Mouse (Mus musculus): Measurements from ENCODE around the gene Large1. TPM values are rescaled to one million over a fixed set of nuclear protein-coding genes. Genes with fewer than 3 reads are reported as not detected.
A peak's percentile ranks its signal among the peaks of the same experiment; 100 is the strongest.

Gene Large1
- polyA plus RNA-seq, 1 experiment from 2014 or later = 5.6 TPM

DNA sequence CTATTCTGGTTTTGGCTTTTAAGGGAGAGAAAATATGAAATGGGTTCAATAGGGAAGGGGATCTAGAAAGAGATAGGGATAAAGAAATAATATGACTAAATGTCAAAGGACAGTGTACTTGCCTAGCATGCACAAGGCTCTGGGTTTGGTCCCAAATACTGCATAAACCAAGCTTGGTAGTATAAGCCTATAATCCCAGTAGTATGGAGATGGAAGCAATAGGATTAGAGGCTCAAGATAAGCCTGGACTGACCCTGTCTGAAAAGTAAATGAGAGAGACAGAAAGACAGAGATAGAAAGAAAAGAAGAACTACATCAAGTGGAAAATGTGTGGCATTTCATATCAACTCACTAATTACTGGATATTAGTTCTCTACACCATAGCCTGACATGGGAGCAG, 180.7 kb downstream of the Large1 start:
- H3K9me3 ChIP-seq (replicated peaks; ENCODE audit: control insufficient read depth, low read length) = no peaks in the 10 kb centered on the region
- no peaks in the 10 kb centered on the region for H3K36me3 ChIP-seq (ENCODE audit: control insufficient read depth, insufficient read depth)
- H3K4me2 ChIP-seq (ENCODE audit: low read depth, low read length) = no peak overlapping the region
- H3K27me3 ChIP-seq (ENCODE audit: control insufficient read depth, insufficient read depth, low read length) = no peaks in the 10 kb centered on the region
- no peak overlapping the region for H3K4me3 ChIP-seq (ENCODE audit: low read length)
- ATAC-seq (replicated peaks; ENCODE audit: extremely low read depth, insufficient read depth, low FRiP score) = no peak
- H3K4me1 ChIP-seq (ENCODE audit: control insufficient read depth, insufficient read depth, low read length) = no peaks in the 10 kb centered on the region; the same call in 1 of the 2 replicates
- no peak overlapping the region for H3K9ac ChIP-seq (ENCODE audit: low read length)
- no peak overlapping the region for H3K27ac ChIP-seq (ENCODE audit: low read length)

DNA sequence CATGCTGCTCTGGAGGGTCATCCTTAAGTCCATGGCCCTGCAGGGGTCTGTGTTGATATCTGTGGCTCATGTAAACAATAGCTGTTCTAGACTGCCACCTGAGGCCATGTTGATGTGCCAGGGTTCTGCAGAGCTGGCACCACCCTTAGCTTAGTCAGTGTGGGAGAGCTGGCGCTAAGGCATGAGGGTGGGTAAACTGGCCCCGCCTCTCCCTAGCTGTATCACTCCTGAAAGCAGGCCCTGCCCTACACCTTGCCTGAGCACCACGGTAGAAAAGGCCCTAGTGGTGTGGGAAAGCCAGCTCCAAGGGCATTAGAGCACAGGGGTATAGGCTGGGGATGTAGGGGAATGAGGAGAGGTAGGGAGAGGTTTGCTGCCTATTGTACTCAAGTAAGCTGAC, 191.3 kb downstream of the Large1 start:
- WGBS = 61% methylated on average over 3 of the region's 3 CpGs
- Histone ChIP-seq H3K4me2 (ENCODE audit: low read depth, low read length) (no peak overlapping the region), H3K36me3 (ENCODE audit: control insufficient read depth, insufficient read depth) (no peaks in the 10 kb centered on the region), H3K4me1 (ENCODE audit: control insufficient read depth, insufficient read depth, low read length) (peaks cover 9% of the 10 kb centered on the region), H3K9ac (ENCODE audit: low read length) (no peak overlapping the region), H3K27ac (ENCODE audit: low read length) (no peak overlapping the region), H3K27me3 (ENCODE audit: control insufficient read depth, insufficient read depth, low read length) (no peaks in the 10 kb centered on the region), H3K9me3 (replicated peaks; ENCODE audit: control insufficient read depth, low read length) (no peaks in the 10 kb centered on the region), H3K4me3 (ENCODE audit: low read length) (no peak overlapping the region)
- no peak for ATAC-seq (replicated peaks; ENCODE audit: extremely low read depth, insufficient read depth, low FRiP score)

DNA sequence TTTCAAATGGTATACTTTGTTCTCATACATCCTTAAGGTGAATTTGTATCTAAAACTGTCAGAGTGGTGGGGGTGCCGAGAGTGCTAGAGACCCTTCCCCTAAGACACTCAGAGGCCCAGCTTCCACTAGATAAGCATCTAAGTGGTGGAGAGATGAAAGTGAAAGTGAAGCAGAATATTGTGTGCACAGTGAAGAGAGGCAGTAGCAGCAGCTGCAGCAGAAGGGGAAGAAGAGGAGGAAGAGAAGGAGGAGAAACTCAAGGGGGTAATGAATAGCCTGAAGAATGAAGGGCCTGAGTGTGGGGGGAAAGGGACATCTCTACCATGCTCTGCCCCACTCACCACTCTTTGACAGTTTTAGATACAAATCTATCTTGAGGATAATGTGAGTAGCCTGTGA, 191.8 kb downstream of the Large1 start:
- H3K36me3 ChIP-seq (ENCODE audit: control insufficient read depth, insufficient read depth) = no peaks in the 10 kb centered on the region
- H3K9me3 ChIP-seq (replicated peaks; ENCODE audit: control insufficient read depth, low read length) = no peaks in the 10 kb centered on the region
- 55% methylated on average over 1 of the region's 1 CpGs for WGBS
- no peak for ATAC-seq (replicated peaks; ENCODE audit: extremely low read depth, insufficient read depth, low FRiP score)
- no peak overlapping the region for H3K4me2 ChIP-seq (ENCODE audit: low read depth, low read length)
- H3K27ac ChIP-seq (ENCODE audit: low read length) = no peak overlapping the region
- no peak overlapping the region for H3K9ac ChIP-seq (ENCODE audit: low read length)
- H3K4me3 ChIP-seq (ENCODE audit: low read length) = no peak overlapping the region
- peaks cover 9% of the 10 kb centered on the region for H3K4me1 ChIP-seq (ENCODE audit: control insufficient read depth, insufficient read depth, low read length)
- H3K27me3 ChIP-seq (ENCODE audit: control insufficient read depth, insufficient read depth, low read length) = no peaks in the 10 kb centered on the region

DNA sequence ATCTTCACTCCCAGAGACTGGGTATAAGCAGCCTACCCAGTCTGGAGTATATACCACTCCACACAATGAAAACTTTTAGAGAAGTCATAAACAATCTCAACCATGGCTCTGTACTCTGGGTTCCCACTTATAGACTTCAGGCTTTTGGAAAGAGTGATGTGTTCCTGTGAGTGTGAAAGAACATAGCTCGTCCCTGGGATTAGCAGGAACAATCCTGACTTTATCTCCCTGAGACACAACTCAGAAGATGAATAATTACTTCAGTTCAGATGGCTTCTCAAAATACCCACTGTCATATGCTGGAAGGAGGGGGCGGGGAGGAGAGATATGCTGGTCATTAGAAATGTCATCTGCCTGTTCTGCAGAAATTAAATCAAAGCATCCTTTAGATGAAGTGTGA, 192.4 kb downstream of the Large1 start:
- Histone ChIP-seq H3K4me2 (ENCODE audit: low read depth, low read length) (no peak overlapping the region), H3K4me3 (ENCODE audit: low read length) (no peak overlapping the region), H3K36me3 (ENCODE audit: control insufficient read depth, insufficient read depth) (no peaks in the 10 kb centered on the region), H3K27ac (ENCODE audit: low read length) (no peak overlapping the region), H3K9ac (ENCODE audit: low read length) (no peak overlapping the region), H3K27me3 (ENCODE audit: control insufficient read depth, insufficient read depth, low read length) (no peaks in the 10 kb centered on the region), H3K9me3 (replicated peaks; ENCODE audit: control insufficient read depth, low read length) (no peaks in the 10 kb centered on the region), H3K4me1 (ENCODE audit: control insufficient read depth, insufficient read depth, low read length) (peaks cover 9% of the 10 kb centered on the region)
- ATAC-seq (replicated peaks; ENCODE audit: extremely low read depth, insufficient read depth, low FRiP score) = no peak
- WGBS = 38% methylated on average over 2 of the region's 2 CpGs

GRCm38 (mm10) chr8:73147236-73147635, 206.1 kb downstream of the Large1 start:
- ATAC-seq (replicated peaks; ENCODE audit: extremely low read depth, insufficient read depth, low FRiP score) = no peak
- whole genome bisulfite sequencing = 93% methylated on average over 3 of the region's 3 CpGs
- H3K36me3 ChIP-seq (ENCODE audit: control insufficient read depth, insufficient read depth) = no peaks in the 10 kb centered on the region
- no peaks in the 10 kb centered on the region for H3K27me3 ChIP-seq (ENCODE audit: control insufficient read depth, insufficient read depth, low read length)
- H3K27ac ChIP-seq (ENCODE audit: low read length) = no peak overlapping the region
- no peak overlapping the region for H3K4me2 ChIP-seq (ENCODE audit: low read depth, low read length)
- no peak overlapping the region for H3K9ac ChIP-seq (ENCODE audit: low read length)
- no peak overlapping the region for H3K4me3 ChIP-seq (ENCODE audit: low read length)
- H3K9me3 ChIP-seq (replicated peaks; ENCODE audit: control insufficient read depth, low read length) = no peaks in the 10 kb centered on the region
- no peaks in the 10 kb centered on the region for H3K4me1 ChIP-seq (ENCODE audit: control insufficient read depth, insufficient read depth, low read length)

GRCm38 (mm10) chr8:73142660-73143395, 210.5 kb downstream of the Large1 start:
- H3K27ac ChIP-seq (ENCODE audit: low read length) = no peak overlapping the region
- 48% methylated on average over 1 of the region's 1 CpGs for WGBS
- H3K9me3 ChIP-seq (replicated peaks; ENCODE audit: control insufficient read depth, low read length) = no peaks in the 10 kb centered on the region
- no peaks in the 10 kb centered on the region for H3K27me3 ChIP-seq (ENCODE audit: control insufficient read depth, insufficient read depth, low read length)
- H3K4me2 ChIP-seq (ENCODE audit: low read depth, low read length) = no peak overlapping the region
- H3K4me3 ChIP-seq (ENCODE audit: low read length) = no peak overlapping the region
- H3K4me1 ChIP-seq (ENCODE audit: control insufficient read depth, insufficient read depth, low read length) = no peaks in the 10 kb centered on the region
- H3K9ac ChIP-seq (ENCODE audit: low read length) = no peak overlapping the region
- ATAC-seq (replicated peaks; ENCODE audit: extremely low read depth, insufficient read depth, low FRiP score) = no peak
- no peaks in the 10 kb centered on the region for H3K36me3 ChIP-seq (ENCODE audit: control insufficient read depth, insufficient read depth)

DNA sequence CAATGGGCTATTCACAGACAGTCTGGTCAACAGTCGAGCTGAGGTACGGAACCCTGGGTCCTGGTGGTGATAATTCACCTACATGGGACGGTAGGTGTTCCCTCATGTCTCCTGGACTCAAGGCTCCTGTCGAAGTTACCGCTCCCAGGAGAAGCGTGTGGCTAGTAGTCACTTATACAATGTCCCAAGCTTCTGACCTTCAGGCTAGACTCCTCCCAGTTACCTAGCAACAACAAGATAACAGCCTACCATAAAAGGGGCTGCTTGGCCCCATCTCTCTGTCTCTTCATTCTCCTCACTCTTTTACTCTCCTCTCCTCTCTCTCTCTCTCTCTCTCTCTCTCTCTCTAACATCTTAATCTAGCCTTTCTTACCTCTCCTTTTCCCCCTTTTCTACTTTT, 217.9 kb downstream of the Large1 start:
- H3K4me2 ChIP-seq (ENCODE audit: low read depth, low read length) = peak overlapping the region; percentile 37
- 22% methylated on average over 6 of the region's 6 CpGs for WGBS
- no peak overlapping the region for H3K27ac ChIP-seq (ENCODE audit: low read length)
- no peak for ATAC-seq (replicated peaks; ENCODE audit: extremely low read depth, insufficient read depth, low FRiP score)
- peaks cover 9% of the 10 kb centered on the region for H3K4me1 ChIP-seq (ENCODE audit: control insufficient read depth, insufficient read depth, low read length)
- H3K27me3 ChIP-seq (ENCODE audit: control insufficient read depth, insufficient read depth, low read length) = no peaks in the 10 kb centered on the region
- H3K9me3 ChIP-seq (replicated peaks; ENCODE audit: control insufficient read depth, low read length) = no peaks in the 10 kb centered on the region
- no peak overlapping the region for H3K9ac ChIP-seq (ENCODE audit: low read length)
- H3K4me3 ChIP-seq (ENCODE audit: low read length) = no peak overlapping the region
- H3K36me3 ChIP-seq (ENCODE audit: control insufficient read depth, insufficient read depth) = peaks cover 3% of the 10 kb centered on the region; the same call in 1 of the 2 replicates

DNA sequence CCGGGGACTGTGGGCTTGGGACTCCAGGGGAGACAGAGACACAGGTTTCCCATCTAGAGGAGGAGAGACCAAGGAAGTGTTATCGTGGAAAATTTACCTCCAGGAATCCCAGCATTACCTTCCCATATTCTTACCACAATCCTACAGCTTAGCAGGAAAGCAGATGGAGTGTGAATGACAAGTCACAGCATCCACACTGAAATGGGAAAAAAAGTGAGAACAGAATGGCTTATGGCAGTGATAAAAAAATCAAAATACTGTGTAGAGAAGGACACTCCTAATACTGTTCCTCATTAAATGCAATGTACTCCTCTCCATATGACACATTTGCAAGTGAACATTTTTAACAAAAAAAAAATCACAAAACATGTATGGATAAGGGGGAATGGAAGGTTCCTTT, 221.3 kb downstream of the Large1 start:
- Histone ChIP-seq H3K27ac (ENCODE audit: low read length) (no peak overlapping the region), H3K4me2 (ENCODE audit: low read depth, low read length) (no peak overlapping the region), H3K27me3 (ENCODE audit: control insufficient read depth, insufficient read depth, low read length) (no peaks in the 10 kb centered on the region), H3K9me3 (replicated peaks; ENCODE audit: control insufficient read depth, low read length) (no peaks in the 10 kb centered on the region), H3K4me1 (ENCODE audit: control insufficient read depth, insufficient read depth, low read length) (peaks cover 9% of the 10 kb centered on the region), H3K4me3 (ENCODE audit: low read length) (no peak overlapping the region), H3K36me3 (ENCODE audit: control insufficient read depth, insufficient read depth) (peaks cover 3% of the 10 kb centered on the region; the same call in 1 of the 2 replicates), H3K9ac (ENCODE audit: low read length) (no peak overlapping the region)
- no peak for ATAC-seq (replicated peaks; ENCODE audit: extremely low read depth, insufficient read depth, low FRiP score)
- 84% methylated on average over 2 of the region's 2 CpGs for WGBS

- H3K4me3 ChIP-seq (ENCODE audit: low read length) = no peak overlapping the region
- no peak for ATAC-seq (replicated peaks; ENCODE audit: extremely low read depth, insufficient read depth, low FRiP score)
- H3K9ac ChIP-seq (ENCODE audit: low read length) = no peak overlapping the region
- H3K27ac ChIP-seq (ENCODE audit: low read length) = no peak overlapping the region
- 57% methylated on average over 5 of the region's 5 CpGs for WGBS
- no peaks in the 10 kb centered on the region for H3K36me3 ChIP-seq (ENCODE audit: control insufficient read depth, insufficient read depth)
- H3K27me3 ChIP-seq (ENCODE audit: control insufficient read depth, insufficient read depth, low read length) = no peaks in the 10 kb centered on the region
- H3K4me1 ChIP-seq (ENCODE audit: control insufficient read depth, insufficient read depth, low read length) = no peaks in the 10 kb centered on the region; the same call in 1 of the 2 replicates
- no peak overlapping the region for H3K4me2 ChIP-seq (ENCODE audit: low read depth, low read length)
- H3K9me3 ChIP-seq (replicated peaks; ENCODE audit: control insufficient read depth, low read length) = no peaks in the 10 kb centered on the region
These were observed 229.4 kb downstream of the Large1 start for GRCm38 (mm10) chr8:73123864-73124499.

Measured in heart, embryonic 16.5 days (tissue).